Mouse (Mus musculus): Measurements from ENCODE around the gene 1810046K07Rik.

DNA sequence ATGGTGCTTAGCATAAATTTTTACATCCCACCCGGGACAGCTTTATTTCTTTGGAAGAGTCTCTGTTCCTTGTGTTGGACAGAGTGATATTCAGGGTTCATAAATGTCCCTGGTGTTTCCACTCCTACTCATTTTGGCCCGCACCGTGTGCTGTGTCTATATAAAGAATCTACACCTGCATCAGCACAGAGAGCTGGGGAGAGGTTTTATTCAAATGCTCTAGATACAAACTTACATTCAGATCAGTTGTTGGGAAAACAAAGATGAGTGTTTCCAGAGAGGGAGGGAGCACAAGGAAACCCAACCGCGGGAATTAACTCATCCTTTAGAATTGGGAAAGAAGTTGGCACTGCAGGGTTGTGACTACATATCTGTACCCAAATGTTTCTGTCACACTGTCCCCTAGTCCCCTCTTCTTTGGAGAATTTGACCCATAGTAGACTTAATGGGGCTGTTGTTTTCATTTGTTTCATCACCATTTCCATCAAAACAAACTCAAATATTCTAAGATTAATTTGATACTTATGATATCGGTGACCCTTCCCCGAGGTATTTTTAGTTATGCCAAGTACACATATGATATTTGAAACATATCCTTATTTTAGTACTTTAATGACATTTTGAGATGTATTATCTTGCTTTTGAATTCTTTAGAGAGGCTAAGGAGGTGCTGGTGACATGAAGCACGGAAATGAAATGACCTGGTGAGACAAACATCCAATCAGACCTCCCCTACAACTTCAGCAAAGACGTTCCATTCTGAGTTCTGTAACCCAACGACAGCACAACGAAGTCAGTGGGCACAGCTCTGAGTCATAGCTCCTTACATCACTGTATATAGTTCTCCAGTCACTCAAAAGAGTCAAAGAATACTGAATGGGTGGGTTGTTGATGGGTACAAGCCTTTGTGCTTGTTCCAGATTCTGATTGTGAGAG lies 1.8 kb downstream of the 1810046K07Rik start:
- TF ChIP-seq CTCF (IDR thresholded peaks at IDR 0.05; ENCODE audit: low read depth) (no peak), EP300 (IDR thresholded peaks at IDR 0.05; ENCODE audit: low read depth) (no peak)
